26 mouse cellular contexts compared by ENCODE assay signal in genomic region chr12:52780216-52780615, GRCm38 (mm10).
DNase-seq lines count a peak whose midpoint lies in the region; ATAC-seq lines count a peak whose summit lies in the region.
"Had no signal": no experiment of that assay in that cellular context is flagged by ENCODE, and none has a peak within 500 bp of the region (broad histone marks: within the 10 kb centered on the region; RNA-seq: fewer than 3 reads in every experiment).

No protein-coding gene starts in this region.

- H3K27ac ChIP-seq in neural tube, embryonic 13.5 days (replicated peaks) = peak overlapping the region; percentile 6; the same call in 1 of the 2 replicates
- H3K27ac ChIP-seq in hindbrain, embryonic 16.5 days (ENCODE audit: low read depth, low read length) = peak overlapping the region; percentile 34
- no peak overlapping the region for H3K27ac ChIP-seq in midbrain, embryonic 15.5 days
- H3K27ac ChIP-seq: forebrain, embryonic 12.5 days; kidney, embryonic 15.5 days; liver, embryonic 13.5 days; midbrain, embryonic 13.5 days had no signal

- ATAC-seq in neural tube, embryonic 13.5 days (ENCODE audit: low read depth) = no peak
- no peak for ATAC-seq in hindbrain, embryonic 16.5 days
- no peak for ATAC-seq in midbrain, embryonic 15.5 days (replicated peaks)
- no peak for ATAC-seq in cerebellum, adult (ENCODE audit: insufficient number of reproducible peaks, low FRiP score, low TSS enrichment)
- ATAC-seq: midbrain, embryonic 13.5 days had no signal

- H3K4me3 ChIP-seq in neural tube, embryonic 13.5 days = no peak overlapping the region
- no peak overlapping the region for H3K4me3 ChIP-seq in hindbrain, embryonic 16.5 days (ENCODE audit: low read length)
- no peak overlapping the region for H3K4me3 ChIP-seq in midbrain, embryonic 15.5 days
- H3K4me3 ChIP-seq: erythroblast, embryonic 14.5 days; forebrain, embryonic 12.5 days; heart, embryonic 12.5 days; kidney, embryonic 15.5 days; liver, embryonic 13.5 days; megakaryocyte, embryonic 14.5 days; midbrain, embryonic 13.5 days had no signal

- no peak overlapping the region for H3K4me2 ChIP-seq in neural tube, embryonic 13.5 days
- H3K4me2 ChIP-seq in hindbrain, embryonic 16.5 days (ENCODE audit: low read length) = no peak overlapping the region
- H3K4me2 ChIP-seq in midbrain, embryonic 15.5 days = no peak overlapping the region
- H3K4me2 ChIP-seq: forebrain, embryonic 12.5 days; heart, embryonic 12.5 days; kidney, embryonic 15.5 days; liver, embryonic 13.5 days; midbrain, embryonic 13.5 days had no signal

- H3K27me3 ChIP-seq in neural tube, embryonic 13.5 days = no peaks in the 10 kb centered on the region
- H3K27me3 ChIP-seq in hindbrain, embryonic 16.5 days (replicated peaks; ENCODE audit: control insufficient read depth, insufficient read depth, low read length) = no peaks in the 10 kb centered on the region
- no peaks in the 10 kb centered on the region for H3K27me3 ChIP-seq in midbrain, embryonic 15.5 days (replicated peaks)
- H3K27me3 ChIP-seq: heart, embryonic 12.5 days; kidney, embryonic 15.5 days; liver, embryonic 13.5 days; midbrain, embryonic 13.5 days had no signal

- H3K36me3 ChIP-seq in neural tube, embryonic 13.5 days = no peaks in the 10 kb centered on the region
- H3K36me3 ChIP-seq in hindbrain, embryonic 16.5 days (ENCODE audit: control insufficient read depth, insufficient read depth, low read length) = no peaks in the 10 kb centered on the region
- H3K36me3 ChIP-seq in midbrain, embryonic 15.5 days (replicated peaks) = no peaks in the 10 kb centered on the region
- H3K36me3 ChIP-seq: forebrain, embryonic 12.5 days; heart, embryonic 12.5 days; kidney, embryonic 15.5 days; liver, embryonic 13.5 days; midbrain, embryonic 13.5 days had no signal

- DNase-seq in embryo, embryonic 10.5 days (ENCODE audit: low spot score) = peak; percentile 39
- DNase-seq in embryo, embryonic 9.5 days (ENCODE audit: extremely low spot score) = no peak
- DNase-seq in neural tube, embryonic 10.5 days (ENCODE audit: extremely low spot score, low spot score) = no peak
- no peak for DNase-seq in thymus, postnatal 0 days (ENCODE audit: low spot score)
- DNase-seq: adrenal gland, postnatal 36 days; cerebellum, adult 18-20 months; cerebellum, postnatal 25 days; gastrocnemius, postnatal 10 days; heart, adult 18-20 months; heart, postnatal 10 days; kidney, adult 11 months; kidney, postnatal 36 days; liver, embryonic 13.5 days; lung, adult 2 months; thymus, adult 18-20 months; thymus, postnatal 4 days had no signal

- WGBS in neural tube, embryonic 13.5 days = 21% methylated on average over 5 of the region's 5 CpGs
- WGBS in hindbrain, embryonic 16.5 days = 18% methylated on average over 5 of the region's 5 CpGs
- WGBS in midbrain, embryonic 15.5 days = 45% methylated on average over 5 of the region's 5 CpGs

- no peaks in the 10 kb centered on the region for H3K9me3 ChIP-seq in neural tube, embryonic 13.5 days
- H3K9me3 ChIP-seq in hindbrain, embryonic 16.5 days (ENCODE audit: control insufficient read depth, low read length) = no peaks in the 10 kb centered on the region
- H3K9me3 ChIP-seq in midbrain, embryonic 15.5 days = no peaks in the 10 kb centered on the region
- H3K9me3 ChIP-seq: forebrain, embryonic 12.5 days; heart, embryonic 12.5 days; kidney, embryonic 15.5 days; liver, embryonic 13.5 days; megakaryocyte, embryonic 14.5 days; midbrain, embryonic 13.5 days had no signal

- no peak overlapping the region for H3K9ac ChIP-seq in neural tube, embryonic 13.5 days
- H3K9ac ChIP-seq in hindbrain, embryonic 16.5 days (ENCODE audit: low read depth, low read length) = no peak overlapping the region
- H3K9ac ChIP-seq in midbrain, embryonic 15.5 days = no peak overlapping the region
- H3K9ac ChIP-seq: forebrain, embryonic 12.5 days; heart, embryonic 12.5 days; kidney, embryonic 15.5 days; liver, embryonic 13.5 days; midbrain, embryonic 13.5 days had no signal

- H3K4me1 ChIP-seq in neural tube, embryonic 13.5 days (replicated peaks) = peaks cover 39% of the 10 kb centered on the region
- H3K4me1 ChIP-seq in hindbrain, embryonic 16.5 days (ENCODE audit: control insufficient read depth, insufficient read depth, low read depth, low read length) = peaks cover 10% of the 10 kb centered on the region
- H3K4me1 ChIP-seq in midbrain, embryonic 15.5 days = peaks cover 16% of the 10 kb centered on the region
